Mouse (Mus musculus) 416B (cell line): ENCODE data around the gene Gm10337.

Experiments
- DNase-seq: peaks from one replicate; pipeline ENCODE4 v3.0.0; 2011; ENCODE audit warnings: low read depth

Gene Gm10337

DNA sequence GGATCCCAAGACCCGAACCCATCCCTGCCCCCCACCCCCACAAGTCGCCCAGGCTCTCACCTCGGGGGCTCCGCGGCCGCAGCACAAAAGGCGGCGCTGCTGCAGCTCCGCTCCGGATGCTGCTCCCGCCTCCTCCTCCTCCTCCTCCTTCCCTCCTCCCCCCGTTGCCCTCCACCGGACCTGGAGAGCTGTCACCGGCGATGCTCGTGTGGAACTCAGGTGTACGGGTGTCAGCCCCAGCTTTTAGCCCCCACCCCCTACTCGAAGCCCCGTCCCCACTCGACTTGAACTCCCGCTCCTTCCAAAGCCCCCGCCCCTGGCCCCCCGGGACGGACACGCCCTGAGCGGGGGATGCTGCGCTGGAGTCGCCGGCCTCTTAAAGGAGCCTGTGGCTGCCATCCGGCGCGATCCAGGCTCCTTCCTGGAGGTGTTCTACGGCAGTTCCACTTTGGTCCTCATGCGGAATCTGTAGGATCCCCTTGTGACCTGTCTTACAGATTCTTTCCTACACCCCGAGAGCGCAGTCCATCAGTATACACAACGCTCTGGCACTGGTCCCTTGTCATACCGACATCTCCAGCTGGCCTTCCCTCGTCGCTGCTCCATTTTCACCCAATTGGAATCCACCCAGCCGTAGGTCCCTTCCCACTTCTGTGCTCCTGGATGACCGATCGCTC lies 13.3 kb downstream of the Gm10337 start, which contains the start of gene Map3k12:
TSS of gene Map3k12 (minus strand) at position 337 of the 677 bp plus-strand sequence.
- DNase-seq: peak; percentile 65

DNA sequence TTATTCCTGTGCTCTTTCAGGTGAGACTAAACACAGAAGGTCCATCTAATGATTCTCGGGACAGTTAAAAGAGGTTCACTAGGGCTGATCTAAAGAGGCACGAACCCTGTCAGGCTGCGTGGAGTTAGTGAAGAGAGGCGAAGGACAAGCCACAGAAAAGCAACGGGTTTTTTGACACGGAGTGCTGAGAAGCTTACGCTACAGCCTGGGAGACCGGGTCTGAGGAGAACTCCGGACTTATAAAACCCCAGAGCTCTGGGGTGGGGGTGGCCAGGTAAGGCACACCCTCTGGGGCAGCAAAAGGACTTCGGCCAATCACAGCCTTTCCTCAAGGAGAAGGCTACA lies 14.1 kb downstream of the Gm10337 start:
- no peak for DNase-seq

DNA sequence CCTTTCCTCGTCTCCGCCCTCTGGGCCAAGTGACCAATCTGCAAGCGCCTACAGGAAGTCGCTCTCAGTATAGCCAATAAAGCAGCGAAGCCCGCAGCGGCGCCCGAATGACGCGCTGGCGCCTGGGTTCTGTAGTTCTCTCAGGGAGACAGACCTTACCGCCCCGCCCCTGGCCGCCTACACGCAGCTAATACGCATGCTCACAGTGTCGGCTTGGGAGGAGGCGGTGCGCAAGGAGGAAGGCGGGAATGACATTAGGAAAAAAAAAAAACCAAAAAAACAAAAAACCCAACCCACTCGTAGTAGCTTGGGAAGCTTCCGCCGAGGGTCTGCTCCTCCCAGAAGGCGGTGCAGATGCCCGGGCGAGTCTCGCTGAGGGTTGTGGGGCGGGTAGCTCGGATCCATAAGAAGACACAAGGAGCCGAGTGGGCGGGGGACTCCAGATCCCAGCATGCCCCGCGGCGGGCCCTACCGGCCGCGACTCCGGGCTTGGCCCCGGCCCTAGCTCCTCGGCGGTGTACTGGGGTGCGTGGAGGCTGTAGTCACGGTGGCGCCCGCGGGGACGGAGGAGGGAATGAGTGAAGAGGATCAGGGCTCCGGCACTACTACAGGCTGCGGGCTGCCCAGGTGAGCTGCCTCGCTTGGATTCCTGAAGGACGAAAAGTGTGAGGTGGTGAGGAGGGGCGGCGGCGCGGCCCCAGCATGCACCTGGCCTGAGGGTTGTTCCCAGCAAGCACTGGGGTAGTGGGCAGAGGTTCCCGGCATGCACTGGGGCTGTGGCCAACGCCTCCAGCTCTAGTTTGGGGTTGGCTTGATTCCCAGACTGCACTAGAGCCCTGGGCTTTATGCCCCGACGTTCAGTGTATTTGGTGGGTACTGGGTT lies 14.7 kb downstream of the Gm10337 start, which contains the start of gene Tarbp2:
TSS of gene Tarbp2 (plus strand) at position 217 of the 883 bp plus-strand sequence.
- DNase-seq: peak; percentile 100

DNA sequence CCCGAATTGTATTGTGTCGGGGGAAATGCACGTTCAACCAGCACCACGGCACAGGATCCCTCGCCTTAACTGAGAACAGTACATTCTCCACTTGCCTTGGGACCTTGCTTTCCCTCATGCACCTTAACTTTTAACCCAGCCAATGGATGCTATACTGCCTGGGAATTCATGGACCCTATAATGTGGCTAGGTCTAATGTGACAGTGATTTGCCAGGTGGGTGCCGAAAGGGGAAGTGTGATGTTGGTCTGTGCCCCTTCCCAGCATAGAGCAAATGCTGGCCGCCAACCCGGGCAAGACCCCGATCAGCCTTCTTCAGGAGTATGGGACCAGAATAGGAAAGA lies 15.3 kb downstream of the Gm10337 start:
- DNase-seq: no peak

DNA sequence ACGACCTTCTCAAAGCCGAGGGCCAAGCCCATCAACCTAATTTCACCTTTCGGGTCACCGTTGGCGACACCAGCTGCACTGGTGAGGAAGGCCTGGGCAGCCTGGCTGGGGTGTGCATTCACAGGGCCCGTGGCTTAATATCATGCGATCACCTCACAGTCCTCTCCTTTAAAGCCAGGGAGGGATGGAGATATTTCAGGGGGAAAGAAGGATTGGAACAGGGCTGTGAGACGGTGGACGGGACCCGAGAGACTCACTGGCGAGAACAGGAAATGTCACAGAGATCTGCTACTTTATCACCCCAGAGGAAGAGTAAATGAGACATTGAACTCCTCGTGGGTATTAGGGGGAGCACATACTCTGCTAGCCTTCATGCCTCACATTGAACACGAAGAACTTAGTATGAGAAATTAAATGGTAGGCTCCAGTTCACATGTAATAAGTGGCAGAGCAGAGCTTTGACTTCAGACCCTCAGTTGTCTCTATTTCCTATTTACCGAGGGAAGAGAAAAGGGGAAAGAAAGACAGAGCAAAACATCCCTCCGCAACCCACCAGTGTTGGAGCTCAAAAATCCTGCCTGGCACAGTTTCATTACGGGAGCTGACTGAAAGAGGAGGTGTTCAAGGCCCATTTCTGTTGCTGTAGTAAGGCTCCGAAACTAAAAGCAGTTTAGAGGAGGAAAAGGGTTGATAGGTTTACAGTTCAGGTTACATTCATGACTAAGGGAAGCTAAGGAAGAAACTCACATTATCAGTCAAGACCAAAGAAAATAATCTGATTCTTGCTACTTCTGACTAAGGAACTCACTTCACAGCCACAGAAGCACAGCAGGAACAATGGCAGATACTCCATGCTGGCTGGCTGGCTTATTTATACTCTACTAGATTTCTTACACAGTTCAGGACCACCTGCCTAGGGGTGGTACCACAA lies 16.0 kb downstream of the Gm10337 start:
- DNase-seq: no peak

DNA sequence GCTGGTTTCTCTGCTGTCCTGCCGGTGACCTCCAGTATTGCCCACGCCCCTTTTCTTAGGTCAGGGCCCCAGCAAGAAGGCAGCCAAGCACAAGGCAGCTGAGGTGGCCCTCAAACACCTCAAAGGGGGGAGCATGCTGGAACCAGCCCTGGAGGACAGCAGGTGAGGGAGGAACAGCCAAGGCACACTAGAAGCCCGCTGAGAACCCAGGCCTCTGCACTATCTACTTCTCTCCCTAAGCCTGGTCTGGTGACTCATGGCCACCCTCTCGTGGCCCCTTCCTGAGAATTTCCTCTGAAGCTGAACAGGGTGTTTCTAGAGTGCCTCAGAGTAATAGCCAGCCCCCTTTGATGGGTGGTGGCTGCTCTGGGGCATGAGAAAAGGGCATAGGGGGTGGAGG lies 16.9 kb downstream of the Gm10337 start:
- DNase-seq: peak; percentile 81

DNA sequence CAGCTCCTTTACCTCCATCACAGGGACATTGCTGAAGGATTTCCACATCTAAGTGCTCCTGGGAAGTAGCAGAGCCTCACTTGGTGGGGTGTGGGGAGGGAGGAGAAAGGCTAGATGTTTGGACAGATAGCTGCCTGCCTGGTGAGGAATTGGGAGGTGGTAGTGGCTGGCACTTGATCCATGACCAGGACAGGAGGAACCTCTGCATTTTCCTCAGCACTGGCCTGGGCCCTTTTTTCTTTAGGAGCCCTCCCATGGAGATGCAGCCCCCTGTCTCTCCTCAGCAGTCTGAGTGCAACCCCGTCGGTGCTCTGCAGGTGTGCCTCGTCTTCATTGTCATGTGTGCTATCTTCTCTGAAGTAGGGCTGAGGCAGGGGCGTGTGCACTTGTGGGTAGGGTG lies 18.0 kb downstream of the Gm10337 start:
- no peak for DNase-seq

- DNase-seq: peak; percentile 84
These were observed 21.5 kb downstream of the Gm10337 start, which contains the start of gene Npff for GRCm38 (mm10) chr15:102524892-102525485. Gene Npff (minus strand): TSS chr15:102524942.

- DNase-seq: no peak
These were observed 22.8 kb downstream of the Gm10337 start for GRCm38 (mm10) chr15:102526111-102527002.

GRCm38 (mm10) chr15:102527936-102528335 lies 24.4 kb downstream of the Gm10337 start:
- DNase-seq: peak; percentile 51

DNA sequence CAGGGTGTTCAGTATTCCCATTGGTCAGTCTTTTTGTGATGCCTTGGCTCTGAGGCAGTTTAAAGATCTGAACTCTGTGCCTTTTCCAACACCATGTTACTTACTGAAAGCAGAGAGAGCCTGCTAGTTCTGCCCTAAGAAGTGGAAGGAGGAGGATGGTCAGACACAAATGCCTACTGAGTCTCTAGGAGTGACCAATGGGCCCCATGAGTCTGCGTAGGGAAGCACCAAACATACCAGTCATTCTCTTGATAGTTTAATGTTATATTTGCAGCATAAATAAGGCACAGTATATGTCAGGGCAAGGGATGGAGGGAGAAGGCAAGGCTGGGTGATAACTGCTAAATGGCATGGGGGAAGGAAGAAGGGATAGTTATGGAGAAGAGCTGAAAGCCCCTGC lies 24.9 kb downstream of the Gm10337 start:
- DNase-seq: no peak

GRCm38 (mm10) chr15:102530566-102530965 lies 27.0 kb downstream of the Gm10337 start:
- no peak for DNase-seq

GRCm38 (mm10) chr15:102531586-102531985 lies 28.1 kb downstream of the Gm10337 start:
- DNase-seq: no peak

GRCm38 (mm10) chr15:102532106-102532900 lies 28.8 kb downstream of the Gm10337 start:
- DNase-seq: no peak

GRCm38 (mm10) chr15:102533926-102534325 lies 30.4 kb downstream of the Gm10337 start:
- no peak for DNase-seq

DNA sequence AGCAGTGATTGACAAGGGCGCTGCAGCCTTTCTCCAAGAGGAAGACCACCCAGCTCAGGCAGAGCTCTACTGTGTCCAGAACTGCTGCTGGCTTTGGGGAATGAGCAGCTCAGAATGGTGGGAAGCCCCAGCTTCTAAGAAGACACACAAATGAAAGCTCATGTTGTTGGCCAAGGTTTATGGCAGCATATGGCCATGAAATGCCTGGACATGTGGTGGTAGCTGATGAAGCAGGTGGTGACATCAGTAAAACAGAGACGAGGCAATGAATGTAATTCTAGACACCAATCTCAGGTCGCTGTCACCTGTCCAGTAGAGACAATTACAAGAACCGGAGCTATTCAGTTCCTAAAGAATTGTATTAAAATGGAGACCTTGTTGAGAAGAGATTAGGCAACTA lies 41.3 kb downstream of the Gm10337 start:
- no peak for DNase-seq

DNA sequence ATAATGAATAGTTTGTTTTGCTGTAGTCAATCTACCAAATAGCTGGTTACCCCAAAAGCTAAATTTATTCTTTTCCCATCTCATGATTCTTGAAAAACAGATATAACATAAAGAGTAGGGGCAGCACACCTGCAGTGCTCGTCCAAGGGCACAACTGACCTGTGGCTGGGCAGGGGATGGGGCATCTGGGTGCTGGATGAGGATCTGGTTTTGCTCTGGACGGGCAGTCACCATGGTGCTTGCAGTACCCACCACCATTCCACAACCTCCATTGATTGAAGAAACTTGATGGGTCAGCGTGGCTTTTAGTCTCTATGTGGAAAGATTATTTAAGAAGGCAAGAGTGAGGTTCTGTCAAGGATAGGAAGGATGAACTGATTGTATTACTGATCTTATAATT lies 42.7 kb downstream of the Gm10337 start:
- no peak for DNase-seq

GRCm38 (mm10) chr15:102546677-102547427 lies 43.3 kb downstream of the Gm10337 start:
- no peak for DNase-seq

GRCm38 (mm10) chr15:102547478-102547877 lies 44.0 kb downstream of the Gm10337 start:
- no peak for DNase-seq
